Mouse (Mus musculus): Measurements from ENCODE around the gene Dusp5. TPM values are rescaled to one million over a fixed set of nuclear protein-coding genes. Genes with fewer than 3 reads are reported as not detected.
A peak's percentile ranks its signal among the peaks of the same experiment; 100 is the strongest.

Dusp5 gene
- 5.7 and 5.9 TPM in 2 replicates for polyA plus RNA-seq (2016; fragmentation: Nextera tagmentation; extraction: Ambion mirVana)

GRCm38 (mm10) chr19:53528752-53529454 lies at the start of gene Dusp5:
Dusp5 (plus strand) TSS chr19:53529109.
- peaks cover 43% of the 10 kb centered on the region for H3K4me1 ChIP-seq
- peak within 1 kb of the TSS; percentile 62 for H3K4me3 ChIP-seq
- 0 out of 2 replicates have a peak within 1 kb of the TSS, but pooled peaks have one; percentile 10 for H3K27ac ChIP-seq
- WGBS (ENCODE audit: insufficient replicate concordance) = under 1% methylated on average over 83 of the region's 84 CpGs
- H3K9ac ChIP-seq = peak within 1 kb of the TSS; percentile 64
- H3K4me2 ChIP-seq = peak within 1 kb of the TSS; percentile 96
- peaks cover 59% of the 10 kb centered on the region for H3K27me3 ChIP-seq (replicated peaks)
- no peaks in the 10 kb centered on the region for H3K9me3 ChIP-seq (replicated peaks)
- no peaks in the 10 kb centered on the region for H3K36me3 ChIP-seq
- peak; percentile 92 for ATAC-seq

GRCm38 (mm10) chr19:53479590-53479989 lies 49.3 kb upstream of the Dusp5 start:
- Histone ChIP-seq H3K27me3 (replicated peaks) (0 out of 2 replicates have a peak, but pooled peaks cover 5% of the 10 kb centered on the region), H3K4me3 (no peak overlapping the region), H3K4me1 (peaks cover 12% of the 10 kb centered on the region), H3K27ac (no peak overlapping the region), H3K9ac (no peak overlapping the region), H3K36me3 (no peaks in the 10 kb centered on the region), H3K9me3 (replicated peaks) (no peaks in the 10 kb centered on the region), H3K4me2 (no peak overlapping the region)
- WGBS (ENCODE audit: insufficient replicate concordance) = 21% methylated on average over 8 of the region's 8 CpGs
- ATAC-seq = no peak

- no peak overlapping the region for H3K4me2 ChIP-seq
- no peak overlapping the region for H3K27ac ChIP-seq
- H3K9ac ChIP-seq = no peak overlapping the region
- no peak overlapping the region for H3K4me3 ChIP-seq
- no peaks in the 10 kb centered on the region for H3K36me3 ChIP-seq
- H3K27me3 ChIP-seq (replicated peaks) = 0 out of 2 replicates have a peak, but pooled peaks cover 5% of the 10 kb centered on the region
- H3K9me3 ChIP-seq (replicated peaks) = no peaks in the 10 kb centered on the region
- 41% methylated on average over 6 of the region's 6 CpGs for whole genome bisulfite sequencing (ENCODE audit: insufficient replicate concordance)
- H3K4me1 ChIP-seq = peaks cover 3% of the 10 kb centered on the region; the same call in 1 of the 2 replicates
- no peak for ATAC-seq
These were observed 46.8 kb upstream of the Dusp5 start for GRCm38 (mm10) chr19:53482093-53482492.

- Histone ChIP-seq H3K4me1 (no peaks in the 10 kb centered on the region), H3K27ac (no peak overlapping the region), H3K27me3 (replicated peaks) (0 out of 2 replicates have a peak, but pooled peaks cover 5% of the 10 kb centered on the region), H3K4me2 (no peak overlapping the region), H3K9me3 (replicated peaks) (no peaks in the 10 kb centered on the region), H3K9ac (no peak overlapping the region), H3K4me3 (no peak overlapping the region), H3K36me3 (no peaks in the 10 kb centered on the region)
- 66% methylated on average over 5 of the region's 5 CpGs for WGBS (ENCODE audit: insufficient replicate concordance)
- ATAC-seq = no peak
These were observed 46.4 kb upstream of the Dusp5 start for GRCm38 (mm10) chr19:53482527-53482926.

- WGBS (ENCODE audit: insufficient replicate concordance) = 80% methylated on average over 8 of the region's 8 CpGs
- no peak overlapping the region for H3K4me3 ChIP-seq
- no peak overlapping the region for H3K27ac ChIP-seq
- no peaks in the 10 kb centered on the region for H3K4me1 ChIP-seq
- H3K27me3 ChIP-seq (replicated peaks) = 0 out of 2 replicates have a peak, but pooled peaks cover 5% of the 10 kb centered on the region
- ATAC-seq = no peak
- no peaks in the 10 kb centered on the region for H3K9me3 ChIP-seq (replicated peaks)
- H3K36me3 ChIP-seq = no peaks in the 10 kb centered on the region
- H3K9ac ChIP-seq = no peak overlapping the region
- H3K4me2 ChIP-seq = no peak overlapping the region
These were observed 44.9 kb upstream of the Dusp5 start for GRCm38 (mm10) chr19:53483984-53484383.

- no peak for ATAC-seq
- WGBS (ENCODE audit: insufficient replicate concordance) = 61% methylated on average over 3 of the region's 3 CpGs
These were observed 44.0 kb upstream of the Dusp5 start for GRCm38 (mm10) chr19:53484918-53485317.

GRCm38 (mm10) chr19:53489187-53489586 lies 39.7 kb upstream of the Dusp5 start:
- no peak overlapping the region for H3K4me2 ChIP-seq
- H3K4me1 ChIP-seq = peaks cover 12% of the 10 kb centered on the region
- H3K36me3 ChIP-seq = no peaks in the 10 kb centered on the region
- no peak overlapping the region for H3K9ac ChIP-seq
- no peak overlapping the region for H3K27ac ChIP-seq
- no peaks in the 10 kb centered on the region for H3K27me3 ChIP-seq (replicated peaks)
- 68% methylated on average over 12 of the region's 12 CpGs for WGBS (ENCODE audit: insufficient replicate concordance)
- H3K4me3 ChIP-seq = no peak overlapping the region
- H3K9me3 ChIP-seq (replicated peaks) = no peaks in the 10 kb centered on the region
- no peak for ATAC-seq

More at GRCm38 (mm10) chr19:53484918-53485317, 44.0 kb upstream of the Dusp5 start:
- Histone ChIP-seq H3K4me3 (no peak overlapping the region), H3K4me1 (no peaks in the 10 kb centered on the region), H3K9ac (no peak overlapping the region), H3K9me3 (replicated peaks) (no peaks in the 10 kb centered on the region), H3K36me3 (no peaks in the 10 kb centered on the region), H3K4me2 (no peak overlapping the region), H3K27ac (no peak overlapping the region), H3K27me3 (replicated peaks) (0 out of 2 replicates have a peak, but pooled peaks cover 5% of the 10 kb centered on the region)

GRCm38 (mm10) chr19:53489910-53490309 lies 39.0 kb upstream of the Dusp5 start:
- no peak overlapping the region for H3K4me3 ChIP-seq
- H3K4me2 ChIP-seq = no peak overlapping the region
- H3K27ac ChIP-seq = no peak overlapping the region
- H3K9ac ChIP-seq = no peak overlapping the region
- H3K4me1 ChIP-seq = peaks cover 12% of the 10 kb centered on the region
- no peaks in the 10 kb centered on the region for H3K27me3 ChIP-seq (replicated peaks)
- no peak for ATAC-seq
- WGBS (ENCODE audit: insufficient replicate concordance) = 69% methylated on average over 1 of the region's 1 CpGs
- no peaks in the 10 kb centered on the region for H3K36me3 ChIP-seq
- H3K9me3 ChIP-seq (replicated peaks) = no peaks in the 10 kb centered on the region

- no peak overlapping the region for H3K4me2 ChIP-seq
- H3K9ac ChIP-seq = no peak overlapping the region
- H3K9me3 ChIP-seq (replicated peaks) = no peaks in the 10 kb centered on the region
- WGBS (ENCODE audit: insufficient replicate concordance) = 65% methylated on average over 8 of the region's 8 CpGs
- H3K27ac ChIP-seq = no peak overlapping the region
- H3K27me3 ChIP-seq (replicated peaks) = no peaks in the 10 kb centered on the region
- no peaks in the 10 kb centered on the region for H3K36me3 ChIP-seq
- H3K4me3 ChIP-seq = no peak overlapping the region
- no peak for ATAC-seq
- H3K4me1 ChIP-seq = peaks cover 12% of the 10 kb centered on the region
These were observed 38.0 kb upstream of the Dusp5 start for GRCm38 (mm10) chr19:53490898-53491297.

- H3K36me3 ChIP-seq = no peaks in the 10 kb centered on the region
- H3K27ac ChIP-seq = no peak overlapping the region
- 29% methylated on average over 4 of the region's 4 CpGs for WGBS (ENCODE audit: insufficient replicate concordance)
- no peak overlapping the region for H3K9ac ChIP-seq
- H3K27me3 ChIP-seq (replicated peaks) = no peaks in the 10 kb centered on the region
- peaks cover 12% of the 10 kb centered on the region for H3K4me1 ChIP-seq
- H3K9me3 ChIP-seq (replicated peaks) = no peaks in the 10 kb centered on the region
- H3K4me3 ChIP-seq = no peak overlapping the region
- H3K4me2 ChIP-seq = no peak overlapping the region
- ATAC-seq = peak; percentile 59; the same call in 1 of the 2 replicates
These were observed 36.4 kb upstream of the Dusp5 start for GRCm38 (mm10) chr19:53492528-53492927.

- no peak overlapping the region for H3K4me3 ChIP-seq
- no peak overlapping the region for H3K9ac ChIP-seq
- ATAC-seq = no peak
- no peaks in the 10 kb centered on the region for H3K9me3 ChIP-seq (replicated peaks)
- H3K27ac ChIP-seq = no peak overlapping the region
- no peaks in the 10 kb centered on the region for H3K36me3 ChIP-seq
- H3K4me2 ChIP-seq = no peak overlapping the region
- peaks cover 12% of the 10 kb centered on the region for H3K4me1 ChIP-seq
- 84% methylated on average over 5 of the region's 5 CpGs for WGBS (ENCODE audit: insufficient replicate concordance)
- H3K27me3 ChIP-seq (replicated peaks) = no peaks in the 10 kb centered on the region
These were observed 35.0 kb upstream of the Dusp5 start for GRCm38 (mm10) chr19:53493866-53494265.

- no peaks in the 10 kb centered on the region for H3K9me3 ChIP-seq (replicated peaks)
- no peak overlapping the region for H3K27ac ChIP-seq
- 49% methylated on average over 3 of the region's 3 CpGs for WGBS (ENCODE audit: insufficient replicate concordance)
- H3K27me3 ChIP-seq (replicated peaks) = no peaks in the 10 kb centered on the region
- H3K36me3 ChIP-seq = no peaks in the 10 kb centered on the region
- H3K9ac ChIP-seq = no peak overlapping the region
- ATAC-seq = no peak
- H3K4me1 ChIP-seq = peaks cover 13% of the 10 kb centered on the region
- no peak overlapping the region for H3K4me3 ChIP-seq
- no peak overlapping the region for H3K4me2 ChIP-seq
These were observed 31.0 kb upstream of the Dusp5 start for GRCm38 (mm10) chr19:53497910-53498309.

Data from liver, embryonic 12.5 days (tissue).